8 mouse cellular contexts compared by ENCODE assay signal in the genomic region with DNA sequence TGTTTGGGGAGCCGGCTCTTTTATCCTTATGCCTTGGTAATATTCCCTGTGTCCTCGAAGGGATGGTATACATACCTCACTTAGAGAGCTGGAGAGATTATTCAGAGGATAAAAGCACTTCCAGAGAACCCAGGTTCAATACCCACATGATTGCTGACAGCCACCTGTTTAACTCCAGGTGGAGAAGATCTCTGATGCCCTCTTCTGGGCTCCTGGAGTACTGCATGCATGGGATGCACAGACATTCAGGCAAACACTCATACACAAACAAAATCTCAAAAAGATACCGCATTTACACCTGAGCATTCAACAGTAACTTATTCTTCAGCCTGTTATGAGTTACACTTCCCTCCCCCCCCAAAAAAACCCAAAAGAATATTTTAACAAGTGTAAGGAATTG. TPM values are rescaled to one million over a fixed set of nuclear protein-coding genes. Genes with fewer than 3 reads are reported as not detected.
DNase-seq lines count a peak whose midpoint lies in the region; ATAC-seq and TF ChIP-seq lines count a peak whose summit lies in the region.

No protein-coding gene starts in this region.

- peaks cover 13% of the 10 kb centered on the region; the same call in 1 of the 2 replicates for H3K36me3 ChIP-seq in forebrain, postnatal 0 days (ENCODE audit: insufficient read depth)
- H3K36me3 ChIP-seq in forebrain, embryonic 10.5 days (replicated peaks): peaks cover 69% of the 10 kb centered on the region
- peaks cover 74% of the 10 kb centered on the region for H3K36me3 ChIP-seq in limb, embryonic 10.5 days

- ATAC-seq in forebrain, postnatal 0 days: no peak

- H3K9me3 ChIP-seq in forebrain, postnatal 0 days (ENCODE audit: low read length): no peaks in the 10 kb centered on the region
- H3K9me3 ChIP-seq in forebrain, embryonic 10.5 days: no peaks in the 10 kb centered on the region
- no peaks in the 10 kb centered on the region for H3K9me3 ChIP-seq in limb, embryonic 10.5 days (replicated peaks)

- no peak overlapping the region for H3K9ac ChIP-seq in forebrain, postnatal 0 days

- H3K4me3 ChIP-seq in forebrain, postnatal 0 days (ENCODE audit: low read depth, low read length): no peak overlapping the region
- H3K4me3 ChIP-seq in forebrain, embryonic 10.5 days: no peak overlapping the region
- no peak overlapping the region for H3K4me3 ChIP-seq in limb, embryonic 10.5 days

- no peaks in the 10 kb centered on the region for H3K27me3 ChIP-seq in forebrain, postnatal 0 days (ENCODE audit: insufficient read depth, low read length)
- no peaks in the 10 kb centered on the region for H3K27me3 ChIP-seq in forebrain, embryonic 10.5 days (ENCODE audit: poor library complexity, severe bottlenecking)
- no peaks in the 10 kb centered on the region for H3K27me3 ChIP-seq in limb, embryonic 10.5 days (ENCODE audit: low read depth, poor library complexity, severe bottlenecking)

- DNase-seq in forebrain, postnatal 0 days: peak; percentile 8
- DNase-seq in forebrain, embryonic 10.5 days (ENCODE audit: extremely low spot score, low spot score): no peak
- peak; percentile 51 for DNase-seq in right cerebral cortex, postnatal 4 days
- no peak for DNase-seq in right cerebral cortex, postnatal 36 days (ENCODE audit: low spot score in 2 of 2)
- peak; percentile 52 for DNase-seq in limb, embryonic 10.5 days (ENCODE audit: low spot score)
- peak; percentile 67 for DNase-seq in testis, postnatal 10 days (ENCODE audit: low spot score)
- no peak for DNase-seq in adrenal gland, postnatal 4 days (ENCODE audit: low spot score in 2 of 2)
- no peak for DNase-seq in urinary bladder, adult 2 months (ENCODE audit: low spot score)

- H3K4me2 ChIP-seq in forebrain, postnatal 0 days (ENCODE audit: low read depth): no peak overlapping the region

- TF ChIP-seq CTCF in forebrain, postnatal 0 days (IDR thresholded peaks at IDR 0.05; ENCODE audit: low read depth): peak; percentile 55

- H3K27ac ChIP-seq in forebrain, postnatal 0 days (ENCODE audit: low read depth, low read length): no peak overlapping the region
- H3K27ac ChIP-seq in forebrain, embryonic 10.5 days: no peak overlapping the region
- H3K27ac ChIP-seq in limb, embryonic 10.5 days: no peak overlapping the region

- 96% methylated on average over 3 of the region's 3 CpGs for WGBS in forebrain, postnatal 0 days
- 94% methylated on average over 3 of the region's 3 CpGs for WGBS in forebrain, embryonic 10.5 days
- 90% methylated on average over 3 of the region's 3 CpGs for WGBS in limb, embryonic 10.5 days

- no peaks in the 10 kb centered on the region for H3K4me1 ChIP-seq in forebrain, postnatal 0 days (ENCODE audit: insufficient read depth)
- no peaks in the 10 kb centered on the region for H3K4me1 ChIP-seq in forebrain, embryonic 10.5 days
- no peaks in the 10 kb centered on the region for H3K4me1 ChIP-seq in limb, embryonic 10.5 days

RNA-seq across cellular contexts. Expression of gene Esrp2, which starts 20.9 kb away (rescaled TPM):
- total RNA-seq in forebrain, postnatal 0 days (2014; rRNA removed): 0.14 TPM in 1 of 2 replicates, not detected in the other
- polyA plus RNA-seq in forebrain, postnatal 0 days (2015; fragmentation: Nextera tagmentation; extraction: Ambion mirVana): not detected in 2 replicates
- 2.0 and 2.6 TPM in 2 replicates for polyA plus RNA-seq in forebrain, embryonic 10.5 days (2016; fragmentation: Nextera tagmentation; extraction: Ambion mirVana)
- polyA plus RNA-seq in limb, embryonic 10.5 days (2016; fragmentation: Nextera tagmentation; extraction: Ambion mirVana): 5.6 and 7.3 TPM in 2 replicates
- total RNA-seq in adrenal gland, postnatal 4 days (2021): 1 to 10 TPM; 7.2 to 8.8 TPM
- 57.5 and 70.1 TPM in 2 replicates for polyA plus RNA-seq in urinary bladder, adult 2 months (2012; rRNA removed)

RNA-seq across cellular contexts. Expression of gene Pla2g15, which starts 34.3 kb away (rescaled TPM):
- total RNA-seq in forebrain, postnatal 0 days (2014; rRNA removed): 16.0 and 17.8 TPM in 2 replicates
- polyA plus RNA-seq in forebrain, postnatal 0 days (2015; fragmentation: Nextera tagmentation; extraction: Ambion mirVana): 11.7 and 15.6 TPM in 2 replicates
- polyA plus RNA-seq in forebrain, embryonic 10.5 days (2016; fragmentation: Nextera tagmentation; extraction: Ambion mirVana): 12.6 and 14.0 TPM in 2 replicates
- polyA plus RNA-seq in limb, embryonic 10.5 days (2016; fragmentation: Nextera tagmentation; extraction: Ambion mirVana): 10.8 and 13.4 TPM in 2 replicates
- 10 to 100 TPM; 17.3 to 17.6 TPM for total RNA-seq in adrenal gland, postnatal 4 days (2021)
- polyA plus RNA-seq in urinary bladder, adult 2 months (2012; rRNA removed): 13.5 and 18.5 TPM in 2 replicates

RNA-seq across cellular contexts. Expression of gene Slc7a6, which starts 52.8 kb away (rescaled TPM):
- 29.9 and 43.6 TPM in 2 replicates for total RNA-seq in forebrain, postnatal 0 days (2014; rRNA removed)
- 48.9 and 50.8 TPM in 2 replicates for polyA plus RNA-seq in forebrain, postnatal 0 days (2015; fragmentation: Nextera tagmentation; extraction: Ambion mirVana)
- polyA plus RNA-seq in forebrain, embryonic 10.5 days (2016; fragmentation: Nextera tagmentation; extraction: Ambion mirVana): 86.5 and 87.9 TPM in 2 replicates
- polyA plus RNA-seq in limb, embryonic 10.5 days (2016; fragmentation: Nextera tagmentation; extraction: Ambion mirVana): 85.3 and 94.5 TPM in 2 replicates
- 10 to 100 TPM; 21.0 to 25.3 TPM for total RNA-seq in adrenal gland, postnatal 4 days (2021)
- polyA plus RNA-seq in urinary bladder, adult 2 months (2012; rRNA removed): 36.0 and 45.0 TPM in 2 replicates

RNA-seq across cellular contexts. Expression of gene Nfatc3, which starts 57.3 kb away (rescaled TPM):
- 11.4 and 16.0 TPM in 2 replicates for total RNA-seq in forebrain, postnatal 0 days (2014; rRNA removed)
- 0.93 and 1.9 TPM in 2 replicates for polyA plus RNA-seq in forebrain, postnatal 0 days (2015; fragmentation: Nextera tagmentation; extraction: Ambion mirVana)
- polyA plus RNA-seq in forebrain, embryonic 10.5 days (2016; fragmentation: Nextera tagmentation; extraction: Ambion mirVana): 6.6 TPM in 2 replicates
- polyA plus RNA-seq in limb, embryonic 10.5 days (2016; fragmentation: Nextera tagmentation; extraction: Ambion mirVana): 7.9 TPM in 2 replicates
- total RNA-seq in adrenal gland, postnatal 4 days (2021): 10 to 100 TPM; 52.0 to 52.7 TPM
- 15.4 and 19.9 TPM in 2 replicates for polyA plus RNA-seq in urinary bladder, adult 2 months (2012; rRNA removed)

Comparison
In these comparisons a context has a peak if more than half of its experiments do, and no peak if none do; other contexts are left out.
1. DNase-seq: peak in forebrain, postnatal 0 days (single experiment), right cerebral cortex, postnatal 4 days (single experiment), limb, embryonic 10.5 days (single experiment) and testis, postnatal 10 days (single experiment); none in forebrain, embryonic 10.5 days (single experiment), right cerebral cortex, postnatal 36 days (0 of 2), adrenal gland, postnatal 4 days (0 of 2) and urinary bladder, adult 2 months (single experiment).